Mouse (Mus musculus) CH12.LX (cell line): ENCODE data around the gene Gtf2h4.

Experiments
- CTCF ChIP-seq, 2 experiments: IDR thresholded peaks in 1 of 2; conservative IDR thresholded peaks in 1 of 2; 2 replicates each; pipeline ENCODE4 v1.5.1; 2011 to 2012; ENCODE audit warnings: low read depth in 2 of 2, low read length in 2 of 2, improper control_type of control experiment in 1 of 2, inconsistent platforms in 1 of 2, mild to moderate bottlenecking in 1 of 2, moderate library complexity in 1 of 2
- E2F4 ChIP-seq: IDR thresholded peaks from 2 replicates; pipeline ENCODE4 v1.6.1; 2011; ENCODE audit warnings: low read depth, low read length, improper control_type of control experiment; ENCODE audit not compliant: insufficient replicate concordance
- POLR2A ChIP-seq: IDR thresholded peaks from 2 replicates; pipeline ENCODE4 v1.6.1; 2011; ENCODE audit warnings: low read depth, mild to moderate bottlenecking, improper control_type of control experiment, low read length
- TCF12 ChIP-seq: IDR thresholded peaks from 2 replicates; pipeline ENCODE4 v1.6.1; 2014; ENCODE audit warnings: low read depth, mild to moderate bottlenecking, inconsistent platforms, low read length, improper control_type of control experiment
- USF1 ChIP-seq: IDR thresholded peaks from 2 replicates; pipeline ENCODE4 v1.6.1; 2014; ENCODE audit warnings: low read depth, mild to moderate bottlenecking, inconsistent platforms, low read length, improper control_type of control experiment
- ZC3H11A ChIP-seq: IDR thresholded peaks from 2 replicates; pipeline ENCODE4 v1.6.1; 2012; ENCODE audit warnings: low read depth, mild to moderate bottlenecking, inconsistent platforms, low read length, improper control_type of control experiment

- TF ChIP-seq ZC3H11A: no peak
- no peak for TF ChIP-seq POLR2A
- no peak for TF ChIP-seq USF1
- TF ChIP-seq CTCF (conservative IDR thresholded peaks at IDR 0.05 in 1 of 2, IDR thresholded peaks at IDR 0.05 in 1 of 2; ENCODE audit: low read depth in 2 of 2, low read length in 2 of 2): no peak
- no peak for TF ChIP-seq E2F4
- TF ChIP-seq TCF12: no peak
Measured at GRCm38 (mm10) chr17:35710705-35711347, 37.3 kb upstream of the Gtf2h4 start.
